Mouse (Mus musculus): ENCODE results near the gene Tmem94. TPM values are rescaled to one million over a fixed set of nuclear protein-coding genes. Genes with fewer than 3 reads are reported as not detected.

The Tmem94 gene
- polyA plus RNA-seq, 1 experiment from 2014 or later: 8.2 TPM

DNA sequence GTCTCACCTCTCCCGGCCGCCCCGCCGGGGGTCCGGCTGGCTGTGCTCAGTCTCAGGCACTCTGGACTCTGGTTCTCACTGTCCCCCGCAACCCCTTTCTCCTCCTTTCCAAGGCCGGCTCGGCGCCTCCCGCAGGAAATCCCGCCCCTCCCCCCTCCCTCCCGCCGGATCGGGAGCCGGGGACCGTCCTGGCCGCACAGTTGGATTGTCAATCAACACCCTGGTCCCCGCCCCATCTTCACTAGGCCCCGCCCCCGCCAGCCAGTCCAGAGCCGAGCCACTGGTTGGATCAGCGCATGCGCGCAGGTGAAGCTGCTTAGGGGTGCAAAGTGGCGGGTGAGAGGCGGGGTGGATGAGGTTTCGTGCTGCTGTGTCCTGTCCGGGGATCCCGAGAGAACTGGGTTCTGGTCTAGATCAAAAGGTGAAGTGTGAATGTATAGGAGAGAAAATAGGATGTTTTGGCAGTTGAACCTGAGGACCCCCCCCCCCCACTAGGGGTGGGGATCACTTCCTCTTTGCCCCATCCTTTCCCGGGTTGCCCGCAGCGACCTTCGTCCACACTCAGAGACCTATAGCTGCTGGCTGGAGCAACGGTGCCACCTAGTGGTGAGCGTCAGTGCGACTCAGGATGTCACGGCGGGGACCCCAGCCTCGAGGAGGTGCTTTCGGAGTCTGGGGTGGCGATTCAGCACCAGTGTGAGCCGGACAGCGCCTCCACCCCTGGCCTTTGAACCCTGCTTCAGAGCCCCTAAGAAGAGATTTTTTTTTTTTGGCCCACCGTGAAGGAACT, 48.5 kb downstream of the Tmem94 start, which contains the start of gene Caskin2:
Caskin2 (minus strand) TSS at position 133 of the 790 bp plus-strand sequence.
- peak within 1 kb of the TSS; percentile 99 for H3K4me2 ChIP-seq (replicated peaks; ENCODE audit: low read depth)
- H3K27me3 ChIP-seq (replicated peaks; ENCODE audit: control insufficient read depth, insufficient read depth, low read length): no peaks in the 10 kb centered on the region
- peaks cover 20% of the 10 kb centered on the region for H3K4me1 ChIP-seq (replicated peaks; ENCODE audit: control insufficient read depth, insufficient read depth, low read length)
- peak within 1 kb of the TSS; percentile 81 for H3K9ac ChIP-seq (ENCODE audit: low read depth, low read length)
- H3K36me3 ChIP-seq (ENCODE audit: control insufficient read depth, insufficient read depth): peaks cover 25% of the 10 kb centered on the region; the same call in 1 of the 2 replicates
- peak; percentile 90 for ATAC-seq
- H3K9me3 ChIP-seq (ENCODE audit: control insufficient read depth): no peaks in the 10 kb centered on the region
- under 1% methylated on average over 41 of the region's 44 CpGs for WGBS
- H3K4me3 ChIP-seq (ENCODE audit: low read depth, low read length): peak within 1 kb of the TSS; percentile 83
- H3K27ac ChIP-seq (ENCODE audit: low read depth, low read length): peak within 1 kb of the TSS; percentile 73
- TF ChIP-seq CTCF (IDR thresholded peaks at IDR 0.05; ENCODE audit: low read depth): peak; percentile 99

DNA sequence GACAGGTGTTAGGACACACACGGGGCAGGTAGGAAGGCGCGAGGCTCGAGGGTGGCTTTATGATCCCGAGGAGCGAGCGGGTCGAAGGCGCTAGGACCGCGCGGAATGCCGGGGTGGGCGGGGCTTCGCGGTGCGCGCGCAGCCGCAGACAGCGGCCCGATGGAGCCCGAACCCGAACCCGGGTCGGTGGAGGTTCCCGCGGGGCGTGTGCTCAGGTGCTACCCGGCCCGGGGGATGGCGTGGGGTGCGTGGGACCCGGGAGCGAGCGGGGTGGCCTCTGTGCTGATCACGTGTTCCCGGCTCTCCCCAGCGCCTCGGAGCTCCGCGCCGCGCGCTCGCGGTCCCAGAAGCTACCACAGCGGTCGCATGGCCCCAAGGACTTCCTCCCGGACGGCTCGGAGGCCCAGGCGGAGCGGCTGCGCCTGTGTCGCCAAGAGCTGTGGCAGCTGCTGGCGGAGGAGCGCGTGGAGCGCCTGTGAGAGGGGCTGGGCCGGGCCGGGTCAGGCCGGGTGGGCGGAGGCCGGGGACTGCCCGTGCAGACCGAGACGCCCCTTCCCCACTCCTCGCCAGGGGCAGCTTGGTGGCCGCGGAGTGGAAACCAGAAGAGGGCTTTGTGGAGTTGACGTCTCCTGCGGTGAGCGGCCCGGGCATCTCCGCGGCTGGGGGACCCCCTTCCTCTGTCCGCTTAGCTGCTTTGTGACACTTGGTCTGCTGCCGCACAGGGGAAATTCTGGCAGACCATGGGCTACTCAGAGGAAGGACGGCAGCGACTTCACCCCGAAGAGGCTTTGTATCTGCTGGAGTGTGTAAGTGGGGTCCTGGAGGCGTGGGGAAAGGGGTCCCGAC, 49.6 kb downstream of the Tmem94 start, which contains the start of gene Tsen54:
Tsen54 (plus strand) TSS at position 120 of the 846 bp plus-strand sequence.
- WGBS: under 1% methylated on average over 84 of the region's 84 CpGs
- peak within 1 kb of the TSS; percentile 68 for H3K27ac ChIP-seq (ENCODE audit: low read depth, low read length)
- peak within 1 kb of the TSS; percentile 64 for H3K9ac ChIP-seq (ENCODE audit: low read depth, low read length)
- H3K27me3 ChIP-seq (replicated peaks; ENCODE audit: control insufficient read depth, insufficient read depth, low read length): no peaks in the 10 kb centered on the region
- H3K4me2 ChIP-seq (replicated peaks; ENCODE audit: low read depth): peak within 1 kb of the TSS; percentile 99
- no peaks in the 10 kb centered on the region for H3K9me3 ChIP-seq (ENCODE audit: control insufficient read depth)
- no peak for TF ChIP-seq CTCF (IDR thresholded peaks at IDR 0.05; ENCODE audit: low read depth)
- H3K4me3 ChIP-seq (ENCODE audit: low read depth, low read length): peak within 1 kb of the TSS; percentile 83
- ATAC-seq: peak; percentile 58
- peaks cover 23% of the 10 kb centered on the region; the same call in 1 of the 2 replicates for H3K36me3 ChIP-seq (ENCODE audit: control insufficient read depth, insufficient read depth)
- H3K4me1 ChIP-seq (replicated peaks; ENCODE audit: control insufficient read depth, insufficient read depth, low read length): peaks cover 14% of the 10 kb centered on the region; the same call in 1 of the 2 replicates

DNA sequence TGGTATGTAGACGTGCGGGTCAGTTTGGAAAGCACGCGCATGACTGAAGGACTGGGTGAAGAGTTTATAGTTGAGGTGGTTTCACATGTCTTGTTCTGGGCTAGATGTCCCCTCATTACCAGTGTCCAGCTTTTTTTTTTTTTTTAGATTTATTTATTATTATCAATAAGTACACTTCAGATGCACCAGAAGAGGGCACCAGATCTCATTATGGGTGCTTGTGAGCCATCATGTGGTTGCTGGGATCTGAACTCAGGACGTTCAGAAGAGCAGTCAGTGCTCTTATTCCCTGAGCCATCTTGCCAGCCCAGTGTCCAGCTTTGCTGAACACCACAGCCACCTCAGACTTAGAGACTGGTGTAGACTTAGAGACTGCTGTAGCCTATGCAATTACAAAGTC, 52.1 kb downstream of the Tmem94 start:
- H3K4me3 ChIP-seq (ENCODE audit: low read depth, low read length): no peak overlapping the region
- 86% methylated on average over 5 of the region's 5 CpGs for WGBS
- TF ChIP-seq CTCF (IDR thresholded peaks at IDR 0.05; ENCODE audit: low read depth): peak; percentile 52
- H3K27ac ChIP-seq (ENCODE audit: low read depth, low read length): no peak overlapping the region
- H3K4me2 ChIP-seq (replicated peaks; ENCODE audit: low read depth): no peak overlapping the region
- no peak overlapping the region for H3K9ac ChIP-seq (ENCODE audit: low read depth, low read length)
- peaks cover 25% of the 10 kb centered on the region; the same call in 1 of the 2 replicates for H3K36me3 ChIP-seq (ENCODE audit: control insufficient read depth, insufficient read depth)
- H3K9me3 ChIP-seq (ENCODE audit: control insufficient read depth): no peaks in the 10 kb centered on the region
- no peak for ATAC-seq
- no peaks in the 10 kb centered on the region for H3K27me3 ChIP-seq (replicated peaks; ENCODE audit: control insufficient read depth, insufficient read depth, low read length)
- peaks cover 8% of the 10 kb centered on the region; the same call in 1 of the 2 replicates for H3K4me1 ChIP-seq (replicated peaks; ENCODE audit: control insufficient read depth, insufficient read depth, low read length)

DNA sequence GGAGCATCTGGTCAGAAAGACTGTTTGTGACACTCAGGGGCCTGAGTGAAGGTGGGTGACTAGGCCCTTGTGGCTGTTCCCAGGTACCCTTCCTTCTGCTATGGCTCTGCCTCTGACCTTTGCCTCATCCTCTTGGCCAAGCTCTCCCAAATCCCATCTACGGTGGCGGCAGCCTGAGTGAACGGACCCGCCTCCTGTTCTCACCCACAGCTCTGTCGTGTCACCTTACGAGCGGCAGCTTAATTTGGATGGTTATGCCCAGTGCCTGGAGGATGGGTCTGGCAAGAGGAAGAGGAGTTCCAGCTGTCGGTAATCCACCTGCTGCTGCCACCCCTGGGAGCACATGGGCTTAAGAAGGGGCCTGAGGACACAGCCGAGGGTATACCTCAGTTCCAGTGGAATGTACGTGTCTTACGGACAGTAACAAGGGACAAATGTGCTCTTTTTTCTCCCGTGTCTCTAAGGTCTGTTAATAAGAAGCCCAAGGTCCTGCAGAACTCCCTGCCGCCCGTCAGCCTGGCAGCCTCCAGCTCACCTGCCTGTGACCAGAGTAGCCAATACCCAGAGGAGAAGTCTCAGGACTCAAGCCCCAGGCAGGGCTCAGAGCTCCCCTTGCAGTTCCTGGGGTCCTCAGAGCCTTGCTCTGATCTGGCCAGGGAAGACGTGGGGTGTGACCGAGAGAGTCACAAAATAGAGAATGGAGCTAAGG, 54.8 kb downstream of the Tmem94 start:
- no peak overlapping the region for H3K27ac ChIP-seq (ENCODE audit: low read depth, low read length)
- no peak overlapping the region for H3K9ac ChIP-seq (ENCODE audit: low read depth, low read length)
- no peak for TF ChIP-seq CTCF (IDR thresholded peaks at IDR 0.05; ENCODE audit: low read depth)
- H3K4me2 ChIP-seq (replicated peaks; ENCODE audit: low read depth): no peak overlapping the region
- no peaks in the 10 kb centered on the region for H3K27me3 ChIP-seq (replicated peaks; ENCODE audit: control insufficient read depth, insufficient read depth, low read length)
- WGBS: 89% methylated on average over 16 of the region's 16 CpGs
- H3K4me3 ChIP-seq (ENCODE audit: low read depth, low read length): no peak overlapping the region
- no peak for ATAC-seq
- H3K9me3 ChIP-seq (ENCODE audit: control insufficient read depth): no peaks in the 10 kb centered on the region
- H3K36me3 ChIP-seq (ENCODE audit: control insufficient read depth, insufficient read depth): peaks cover 25% of the 10 kb centered on the region; the same call in 1 of the 2 replicates
- H3K4me1 ChIP-seq (replicated peaks; ENCODE audit: control insufficient read depth, insufficient read depth, low read length): 0 out of 2 replicates have a peak, but pooled peaks cover 5% of the 10 kb centered on the region

DNA sequence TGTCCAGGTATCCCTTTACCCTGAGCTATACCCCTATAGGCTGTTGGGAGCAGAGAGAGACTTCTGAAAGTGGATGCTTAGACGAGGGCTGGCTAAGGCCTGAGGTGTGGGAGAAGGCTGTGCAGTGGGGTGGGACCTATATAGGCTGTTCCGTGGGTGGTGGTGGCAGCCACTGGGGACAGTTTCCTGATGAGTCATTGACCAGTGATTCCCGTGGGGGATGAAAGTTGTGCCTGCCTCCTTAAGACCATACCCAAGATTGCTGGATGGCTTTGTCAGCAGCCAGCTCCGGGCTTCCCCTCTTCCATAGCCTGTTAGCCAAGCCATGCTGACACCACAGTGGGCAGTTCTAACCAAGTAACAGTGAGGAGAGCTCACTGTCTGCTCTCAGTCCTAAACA, 55.8 kb downstream of the Tmem94 start:
- H3K4me3 ChIP-seq (ENCODE audit: low read depth, low read length): no peak overlapping the region

More for the DNA sequence above, 55.8 kb downstream of the Tmem94 start:
- peaks cover 25% of the 10 kb centered on the region; the same call in 1 of the 2 replicates for H3K36me3 ChIP-seq (ENCODE audit: control insufficient read depth, insufficient read depth)
- TF ChIP-seq CTCF (IDR thresholded peaks at IDR 0.05; ENCODE audit: low read depth): no peak
- no peak overlapping the region for H3K4me2 ChIP-seq (replicated peaks; ENCODE audit: low read depth)
- no peak for ATAC-seq
- H3K9me3 ChIP-seq (ENCODE audit: control insufficient read depth): no peaks in the 10 kb centered on the region
- H3K9ac ChIP-seq (ENCODE audit: low read depth, low read length): no peak overlapping the region
- no peak overlapping the region for H3K27ac ChIP-seq (ENCODE audit: low read depth, low read length)
- H3K4me1 ChIP-seq (replicated peaks; ENCODE audit: control insufficient read depth, insufficient read depth, low read length): 0 out of 2 replicates have a peak, but pooled peaks cover 5% of the 10 kb centered on the region
- 71% methylated on average over 4 of the region's 4 CpGs for WGBS
- no peaks in the 10 kb centered on the region for H3K27me3 ChIP-seq (replicated peaks; ENCODE audit: control insufficient read depth, insufficient read depth, low read length)

All from intestine, postnatal 0 days (tissue).